Mouse (Mus musculus) lung, embryonic 15.5 days (tissue): Measurements from ENCODE around the gene Neb. TPM values are rescaled to one million over a fixed set of nuclear protein-coding genes. Genes with fewer than 3 reads are reported as not detected.
A peak's percentile ranks its signal among the peaks of the same experiment; 100 is the strongest.

Experiments used
- ATAC-seq: fragments of 200-750 bp; cut with Nextera tagmentation; 2 replicates; pipeline ENCODE4 v1.8.0; 2017; ENCODE audit warnings: moderate number of reproducible peaks, borderline replicate concordance; ENCODE audit not compliant: low FRiP score, low TSS enrichment; ENCODE audit errors: extremely low read depth
- H3K27ac ChIP-seq: fragments of 300-500 bp; sonication (generic); 2 replicates; pipeline ENCODE4 v1.5.1; 2015; ENCODE audit warnings: moderate library complexity, mild to moderate bottlenecking, inconsistent platforms
- H3K27me3 ChIP-seq: fragments of 300-500 bp; sonication (generic); 2 replicates; pipeline ENCODE4 v1.6.1; 2015; ENCODE audit warnings: inconsistent platforms
- H3K36me3 ChIP-seq: fragments of 300-500 bp; sonication (generic); 2 replicates; pipeline ENCODE4 v1.6.1; 2015; ENCODE audit warnings: inconsistent platforms
- H3K4me1 ChIP-seq: fragments of 300-500 bp; sonication (generic); 2 replicates; pipeline ENCODE4 v1.6.1; 2015; ENCODE audit warnings: inconsistent platforms
- H3K4me2 ChIP-seq: fragments of 300-500 bp; sonication (generic); 2 replicates; pipeline ENCODE4 v1.6.1; 2015; ENCODE audit warnings: inconsistent platforms, mild to moderate bottlenecking, moderate library complexity
- H3K4me3 ChIP-seq: fragments of 300-500 bp; sonication (generic); 2 replicates; pipeline ENCODE4 v1.5.1; 2015; ENCODE audit warnings: mild to moderate bottlenecking, inconsistent platforms
- H3K9ac ChIP-seq: fragments of 300-500 bp; sonication (generic); 2 replicates; pipeline ENCODE4 v1.6.1; 2015; ENCODE audit warnings: inconsistent platforms
- H3K9me3 ChIP-seq: fragments of 300-500 bp; sonication (generic); 2 replicates; pipeline ENCODE4 v1.6.1; 2016; ENCODE audit warnings: inconsistent platforms
- WGBS: fragments of 180-500 bp; shearing (Covaris S2); methylation state at CpG from one replicate; pipeline ENCODE4 v1.1.7; 2015; 5-methylcytosine and 5-hydroxymethylcytosine counted together
- polyA plus RNA-seq: library from polyadenylated mRNA; unstranded; fragments of >200 nt; fragmentation: Nextera tagmentation; extraction: Ambion mirVana; gene quantifications from 2 replicates; pipeline ENCODE4 v1.2.1, GENCODE M21; 2015

Neb gene
- polyA plus RNA-seq, 1 experiment from 2014 or later, result 1.7 TPM

GRCm38 (mm10) chr2:52372080-52372479 lies 6.2 kb downstream of the Neb start:
- peaks cover 19% of the 10 kb centered on the region for H3K4me1 ChIP-seq
- no peaks in the 10 kb centered on the region for H3K36me3 ChIP-seq
- H3K4me2 ChIP-seq, result no peak overlapping the region
- WGBS, result 37% methylated on average over 4 of the region's 4 CpGs
- H3K27ac ChIP-seq, result no peak overlapping the region
- H3K9ac ChIP-seq, result no peak overlapping the region
- peaks cover 21% of the 10 kb centered on the region; the same call in 1 of the 2 replicates for H3K27me3 ChIP-seq
- ATAC-seq, result peak; percentile 66
- no peaks in the 10 kb centered on the region for H3K9me3 ChIP-seq
- H3K4me3 ChIP-seq, result no peak overlapping the region

DNA sequence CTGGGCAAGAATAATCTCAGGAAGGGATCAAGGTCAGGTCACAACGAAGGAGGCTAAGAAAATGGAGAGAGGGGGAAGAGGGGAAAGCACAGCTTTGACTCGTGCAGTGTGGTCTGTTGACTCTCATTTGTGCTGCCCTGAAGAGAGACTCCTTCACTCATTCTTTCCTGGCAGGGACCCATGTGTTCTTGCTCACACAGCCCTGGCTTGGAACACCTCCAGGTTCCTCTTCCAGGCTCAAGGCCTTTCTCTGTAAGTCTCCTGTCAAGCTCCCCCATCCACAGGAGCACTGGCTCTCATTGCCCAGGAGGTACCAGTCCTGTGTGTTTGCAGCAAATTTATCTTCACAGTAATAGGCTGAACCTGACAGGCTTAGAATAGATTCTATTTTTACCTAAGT lies 7.2 kb downstream of the Neb start:
- no peak for ATAC-seq
- Histone ChIP-seq H3K27me3 (peaks cover 15% of the 10 kb centered on the region; the same call in 1 of the 2 replicates), H3K27ac (no peak overlapping the region), H3K9me3 (no peaks in the 10 kb centered on the region), H3K4me1 (peaks cover 19% of the 10 kb centered on the region), H3K4me3 (no peak overlapping the region), H3K4me2 (no peak overlapping the region), H3K9ac (no peak overlapping the region), H3K36me3 (no peaks in the 10 kb centered on the region)
- WGBS, result 12% methylated on average over 2 of the region's 2 CpGs

DNA sequence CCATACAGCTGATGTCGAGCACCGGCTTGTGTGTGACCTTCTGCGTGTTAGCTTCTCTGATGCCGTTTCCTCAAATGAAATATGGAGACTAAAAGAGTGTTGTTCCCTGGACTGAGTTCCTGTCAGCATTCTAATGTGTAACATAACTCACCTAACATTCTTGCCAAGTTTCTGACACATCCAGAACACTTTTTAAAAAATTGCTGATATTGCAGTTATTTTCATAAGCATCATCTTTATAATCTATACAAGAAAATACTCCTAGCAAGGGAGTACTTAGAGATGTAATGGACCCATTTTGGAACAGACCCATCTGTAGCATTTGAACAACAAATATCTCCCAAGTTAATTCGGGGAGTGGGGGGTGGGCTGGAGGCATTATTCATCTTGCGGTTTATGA lies 8.7 kb downstream of the Neb start:
- Histone ChIP-seq H3K4me1 (peaks cover 19% of the 10 kb centered on the region), H3K4me2 (no peak overlapping the region), H3K36me3 (no peaks in the 10 kb centered on the region), H3K9me3 (no peaks in the 10 kb centered on the region), H3K27me3 (peaks cover 7% of the 10 kb centered on the region; the same call in 1 of the 2 replicates), H3K4me3 (no peak overlapping the region), H3K9ac (no peak overlapping the region), H3K27ac (no peak overlapping the region)
- no peak for ATAC-seq
- whole genome bisulfite sequencing, result 56% methylated on average over 6 of the region's 6 CpGs

DNA sequence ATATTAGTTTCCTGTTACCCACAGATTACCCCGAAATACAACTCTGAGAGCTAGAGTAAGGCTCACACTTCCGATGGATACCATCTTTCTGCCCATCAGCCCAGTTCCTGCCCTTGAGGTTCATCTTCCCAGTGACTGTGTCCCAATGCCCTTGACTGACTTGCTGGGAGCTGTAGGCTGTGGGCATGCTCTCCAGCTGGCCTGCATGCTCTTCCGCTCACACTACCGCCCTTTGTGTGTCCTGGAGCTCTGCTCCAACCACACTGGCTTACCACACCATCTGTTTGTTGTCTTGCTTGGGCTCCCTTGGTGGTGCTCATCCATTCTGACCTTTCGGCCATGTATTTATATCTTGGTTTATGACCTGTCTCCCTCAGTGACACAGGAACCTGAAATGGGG lies 10.6 kb downstream of the Neb start:
- Histone ChIP-seq H3K4me1 (peaks cover 11% of the 10 kb centered on the region), H3K36me3 (no peaks in the 10 kb centered on the region), H3K9me3 (no peaks in the 10 kb centered on the region), H3K4me3 (no peak overlapping the region), H3K4me2 (no peak overlapping the region), H3K9ac (no peak overlapping the region), H3K27me3 (0 out of 2 replicates have a peak, but pooled peaks cover 5% of the 10 kb centered on the region), H3K27ac (no peak overlapping the region)
- WGBS, result 84% methylated on average over 5 of the region's 5 CpGs
- ATAC-seq, result no peak

DNA sequence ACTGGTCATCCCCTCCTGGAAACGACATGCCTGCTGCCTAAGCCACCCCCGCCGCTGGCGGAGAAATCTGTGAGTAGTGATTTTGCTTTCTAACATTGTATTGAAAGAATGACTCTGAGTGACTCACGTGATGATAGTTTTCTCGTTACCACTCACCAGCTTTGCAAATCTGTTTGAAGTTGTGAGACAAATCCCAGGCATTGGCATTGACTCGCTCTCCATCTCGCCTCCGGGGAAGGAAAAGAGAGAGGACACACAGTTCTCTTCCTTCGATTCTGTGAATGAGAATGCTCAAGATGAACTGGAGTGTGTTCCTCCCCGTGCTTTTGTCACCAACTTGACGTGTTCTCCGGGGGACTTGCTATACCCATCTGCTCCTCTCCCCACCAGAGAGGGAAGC lies 11.0 kb downstream of the Neb start:
- H3K9ac ChIP-seq, result no peak overlapping the region
- no peaks in the 10 kb centered on the region for H3K36me3 ChIP-seq
- H3K9me3 ChIP-seq, result no peaks in the 10 kb centered on the region
- H3K4me3 ChIP-seq, result no peak overlapping the region
- ATAC-seq, result no peak
- H3K27me3 ChIP-seq, result 0 out of 2 replicates have a peak, but pooled peaks cover 5% of the 10 kb centered on the region
- H3K4me1 ChIP-seq, result peaks cover 8% of the 10 kb centered on the region
- no peak overlapping the region for H3K27ac ChIP-seq
- 55% methylated on average over 13 of the region's 13 CpGs for WGBS
- no peak overlapping the region for H3K4me2 ChIP-seq

DNA sequence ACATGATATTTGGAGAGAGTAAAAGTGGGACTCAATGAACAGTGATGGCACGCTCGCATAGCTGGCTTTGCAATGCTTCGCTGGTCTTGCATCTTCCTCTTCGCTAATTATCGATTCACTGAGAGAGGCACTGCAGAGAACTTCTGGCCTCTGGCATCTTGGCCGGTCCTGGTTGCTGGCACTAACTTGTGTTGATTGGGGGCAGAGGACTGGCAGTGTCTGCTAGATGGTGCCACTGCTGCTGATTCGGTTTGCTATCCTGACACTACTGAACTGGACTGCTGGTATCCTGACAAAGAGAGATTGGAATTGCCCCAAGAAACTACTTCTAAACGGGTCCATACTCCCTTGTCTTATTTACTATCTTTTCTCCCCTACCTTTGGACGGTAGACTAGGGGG lies 17.2 kb downstream of the Neb start:
- no peaks in the 10 kb centered on the region for H3K4me1 ChIP-seq
- no peak overlapping the region for H3K9ac ChIP-seq
- H3K27me3 ChIP-seq, result no peaks in the 10 kb centered on the region
- H3K9me3 ChIP-seq, result no peaks in the 10 kb centered on the region
- H3K4me2 ChIP-seq, result no peak overlapping the region
- no peak overlapping the region for H3K27ac ChIP-seq
- no peaks in the 10 kb centered on the region for H3K36me3 ChIP-seq
- WGBS, result 87% methylated on average over 9 of the region's 9 CpGs
- H3K4me3 ChIP-seq, result no peak overlapping the region
- no peak for ATAC-seq

DNA sequence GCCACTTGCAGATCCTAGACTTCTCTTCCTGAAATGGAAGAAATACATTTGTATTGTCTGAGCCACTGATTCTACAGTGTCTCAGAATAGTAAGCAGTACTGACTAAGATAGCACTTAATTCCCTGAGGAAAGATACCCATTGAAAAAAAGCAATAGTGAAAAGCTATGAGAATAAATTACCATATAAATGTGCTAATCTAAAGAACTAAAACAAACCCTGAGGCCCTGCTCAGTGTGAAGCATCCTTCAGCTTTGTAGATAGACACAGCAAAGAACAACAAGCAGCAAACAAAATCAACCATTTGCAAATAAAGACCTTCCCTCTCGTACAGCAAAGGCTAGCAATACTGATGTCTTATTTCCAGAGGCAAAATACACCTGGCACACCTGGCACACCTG lies 18.6 kb downstream of the Neb start:
- 79% methylated on average over 1 of the region's 1 CpGs for WGBS
- Histone ChIP-seq H3K27ac (no peak overlapping the region), H3K9ac (no peak overlapping the region), H3K4me3 (no peak overlapping the region), H3K27me3 (no peaks in the 10 kb centered on the region), H3K36me3 (no peaks in the 10 kb centered on the region), H3K9me3 (no peaks in the 10 kb centered on the region), H3K4me2 (no peak overlapping the region), H3K4me1 (no peaks in the 10 kb centered on the region)
- no peak for ATAC-seq

GRCm38 (mm10) chr2:52358156-52358555 lies 20.1 kb downstream of the Neb start:
- Histone ChIP-seq H3K4me1 (no peaks in the 10 kb centered on the region), H3K9me3 (no peaks in the 10 kb centered on the region), H3K36me3 (no peaks in the 10 kb centered on the region), H3K27me3 (no peaks in the 10 kb centered on the region), H3K4me3 (no peak overlapping the region), H3K27ac (no peak overlapping the region), H3K9ac (no peak overlapping the region), H3K4me2 (no peak overlapping the region)
- 78% methylated on average over 5 of the region's 5 CpGs for WGBS
- no peak for ATAC-seq

DNA sequence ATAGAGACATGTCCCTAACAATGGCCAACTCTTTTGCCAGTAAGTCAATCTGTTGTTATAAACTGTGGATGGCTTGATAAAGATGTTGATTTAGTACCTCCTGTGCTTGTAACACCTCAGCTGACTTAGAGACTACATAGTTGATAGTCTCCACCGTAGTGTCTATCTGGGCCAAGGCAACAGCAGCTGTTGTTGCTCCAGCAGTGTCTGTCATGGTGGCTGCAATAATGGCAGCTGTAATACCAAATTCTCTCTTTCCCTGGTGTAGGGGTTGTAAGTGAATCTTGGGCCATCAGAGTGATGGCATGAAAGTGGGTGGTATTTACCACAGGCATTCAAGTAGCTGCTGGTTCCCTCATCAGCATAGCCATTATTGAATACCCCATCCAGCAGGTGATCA lies 27.2 kb downstream of the Neb start:
- no peak for ATAC-seq
- no peaks in the 10 kb centered on the region for H3K36me3 ChIP-seq
- H3K9ac ChIP-seq, result no peak overlapping the region
- 84% methylated on average over 1 of the region's 1 CpGs for WGBS
- no peaks in the 10 kb centered on the region for H3K4me1 ChIP-seq
- H3K9me3 ChIP-seq, result no peaks in the 10 kb centered on the region
- no peak overlapping the region for H3K4me3 ChIP-seq
- H3K4me2 ChIP-seq, result no peak overlapping the region
- H3K27ac ChIP-seq, result no peak overlapping the region
- H3K27me3 ChIP-seq, result no peaks in the 10 kb centered on the region

GRCm38 (mm10) chr2:52340990-52341389 lies 37.3 kb downstream of the Neb start:
- no peaks in the 10 kb centered on the region for H3K4me1 ChIP-seq
- 66% methylated on average over 7 of the region's 7 CpGs for WGBS
- ATAC-seq, result no peak
- no peak overlapping the region for H3K9ac ChIP-seq
- H3K36me3 ChIP-seq, result no peaks in the 10 kb centered on the region
- H3K4me3 ChIP-seq, result no peak overlapping the region
- no peak overlapping the region for H3K4me2 ChIP-seq
- H3K27me3 ChIP-seq, result no peaks in the 10 kb centered on the region
- no peak overlapping the region for H3K27ac ChIP-seq
- no peaks in the 10 kb centered on the region for H3K9me3 ChIP-seq

DNA sequence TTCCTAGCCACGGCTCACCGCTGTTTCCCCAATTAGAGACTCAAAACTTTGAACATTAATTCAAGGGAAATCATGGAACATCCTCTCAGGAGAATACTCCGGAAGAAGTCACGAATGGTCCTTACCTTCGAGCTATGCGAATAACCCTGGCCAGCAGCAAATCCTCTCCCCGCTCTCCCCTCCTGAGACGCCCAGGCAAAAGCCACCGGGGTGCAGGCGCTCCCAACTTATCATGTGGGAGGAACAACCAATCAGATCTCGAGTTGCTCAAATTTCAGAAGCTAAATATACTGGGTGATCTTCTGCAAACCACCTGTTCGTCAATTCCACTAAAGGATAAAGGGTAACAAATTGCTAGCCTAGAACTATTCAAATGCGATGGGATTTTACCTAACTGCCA lies 42.7 kb downstream of the Neb start:
- WGBS, result 83% methylated on average over 13 of the region's 13 CpGs
- Histone ChIP-seq H3K4me3 (no peak overlapping the region), H3K9me3 (no peaks in the 10 kb centered on the region), H3K36me3 (no peaks in the 10 kb centered on the region), H3K9ac (no peak overlapping the region), H3K4me1 (no peaks in the 10 kb centered on the region), H3K27me3 (no peaks in the 10 kb centered on the region), H3K27ac (no peak overlapping the region), H3K4me2 (no peak overlapping the region)
- ATAC-seq, result no peak

GRCm38 (mm10) chr2:52335087-52335486 lies 43.2 kb downstream of the Neb start:
- no peaks in the 10 kb centered on the region for H3K27me3 ChIP-seq
- H3K27ac ChIP-seq, result no peak overlapping the region
- no peaks in the 10 kb centered on the region for H3K36me3 ChIP-seq
- no peak for ATAC-seq
- no peak overlapping the region for H3K9ac ChIP-seq
- no peak overlapping the region for H3K4me3 ChIP-seq
- H3K4me1 ChIP-seq, result no peaks in the 10 kb centered on the region
- H3K9me3 ChIP-seq, result no peaks in the 10 kb centered on the region
- WGBS, result 87% methylated on average over 8 of the region's 8 CpGs
- H3K4me2 ChIP-seq, result no peak overlapping the region

- Histone ChIP-seq H3K4me1 (no peaks in the 10 kb centered on the region), H3K36me3 (no peaks in the 10 kb centered on the region), H3K4me3 (no peak overlapping the region), H3K4me2 (no peak overlapping the region), H3K27me3 (no peaks in the 10 kb centered on the region), H3K9me3 (no peaks in the 10 kb centered on the region), H3K27ac (no peak overlapping the region), H3K9ac (no peak overlapping the region)
- WGBS, result 11% methylated on average over 2 of the region's 2 CpGs
- no peak for ATAC-seq
Measured at GRCm38 (mm10) chr2:52333535-52333934, 44.7 kb downstream of the Neb start.
